In the genomic region with DNA sequence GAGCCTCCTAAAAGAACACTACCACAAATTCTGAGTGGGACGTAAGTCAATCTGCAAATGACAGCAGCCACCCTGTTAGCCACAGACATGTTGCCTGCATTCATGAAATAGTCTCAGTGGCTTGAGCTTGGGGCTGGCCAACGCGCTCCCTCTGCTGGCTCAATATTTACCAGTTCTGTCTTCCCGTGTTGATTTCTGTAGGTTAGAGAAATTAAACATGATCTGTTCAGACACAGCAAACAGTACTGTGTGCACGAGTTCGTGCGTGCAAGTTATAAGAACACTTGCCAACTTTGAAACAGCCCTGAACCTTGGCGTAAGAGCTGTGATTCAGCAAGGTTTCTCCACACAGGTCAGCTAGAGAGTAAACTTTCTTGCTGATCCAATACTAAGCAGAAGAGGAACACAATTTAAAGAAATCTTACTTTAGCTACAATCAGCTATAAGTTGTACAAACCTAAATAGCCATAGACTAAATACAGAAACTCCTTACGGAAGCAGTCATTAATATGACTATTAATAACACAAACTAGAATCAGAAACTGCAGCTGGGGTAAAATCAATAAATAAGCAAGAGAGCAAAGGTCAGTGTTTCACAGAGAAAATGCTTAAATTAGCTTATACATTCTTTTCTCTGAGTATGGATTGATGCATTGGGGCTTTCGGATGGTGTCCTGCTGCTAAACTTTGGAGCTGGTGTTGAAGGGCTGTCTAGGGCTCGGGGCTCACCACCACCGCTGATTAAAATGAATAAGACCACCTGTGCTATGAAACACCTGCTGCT, we compare ENCODE assay signal across 10 mouse cellular contexts. TPM values are rescaled to one million over a fixed set of nuclear protein-coding genes. Genes with fewer than 3 reads are reported as not detected.
DNase-seq lines count a peak whose midpoint lies in the region; ATAC-seq and TF ChIP-seq lines count a peak whose summit lies in the region.
"Had no signal": no experiment of that assay in that cellular context is flagged by ENCODE, and none has a peak within 500 bp of the region (broad histone marks: within the 10 kb centered on the region; RNA-seq: fewer than 3 reads in every experiment).

No protein-coding gene starts in this region.

- intact Hi-C loops in heart, adult 2 months (cut with DNase I), result loop anchor here (5.0 kb wide), 1 partner anchor 92 kb away; no protein-coding TSS in a partner anchor
- intact Hi-C loops in heart, postnatal 25 days (cut with DNase I), result no loop called here
- intact Hi-C loops in left cerebral cortex, postnatal 4 days (cut with DNase I), result no loop called here

- no peak overlapping the region for H3K4me2 ChIP-seq in hindbrain, postnatal 0 days (ENCODE audit: low read depth, low read length)

- no peak for DNase-seq in heart, adult 2 months
- DNase-seq in heart, postnatal 25 days (ENCODE audit: low spot score), result no peak
- peak; percentile 47 for DNase-seq in brain, adult 2 months (ENCODE audit: low read depth, low spot score)
- DNase-seq in hindbrain, postnatal 0 days (ENCODE audit: low spot score), result peak; percentile 63
- peak; percentile 32 for DNase-seq in left cerebral cortex, postnatal 4 days
- DNase-seq in right cerebral cortex, postnatal 14 days, result peak; percentile 32

- H3K79me2 ChIP-seq in heart, adult 2 months (replicated peaks; ENCODE audit: control insufficient read depth, insufficient read depth, low read length), result no peaks in the 10 kb centered on the region

- TF ChIP-seq POLR2A in heart, adult 2 months (IDR thresholded peaks at IDR 0.05; ENCODE audit: insufficient read depth, low read depth, low read length), result no peak
- TF ChIP-seq POLR2A in ES-Bruce4 (IDR thresholded peaks at IDR 0.05; ENCODE audit: insufficient read depth, low read length), result no peak

- no peak overlapping the region for H3K4me3 ChIP-seq in heart, adult 2 months
- no peak overlapping the region for H3K4me3 ChIP-seq in ES-Bruce4 (ENCODE audit: low read depth, low read length)
- H3K4me3 ChIP-seq in hindbrain, postnatal 0 days (ENCODE audit: low read length), result no peak overlapping the region

- no peaks in the 10 kb centered on the region for H3K36me3 ChIP-seq in heart, adult 2 months (ENCODE audit: control insufficient read depth, insufficient read depth, low read length)
- no peaks in the 10 kb centered on the region for H3K36me3 ChIP-seq in ES-Bruce4 (ENCODE audit: control insufficient read depth, insufficient read depth, low read length, poor library complexity, severe bottlenecking)
- no peaks in the 10 kb centered on the region for H3K36me3 ChIP-seq in hindbrain, postnatal 0 days (ENCODE audit: insufficient read depth, low read length)

- H3K27me3 ChIP-seq in heart, adult 2 months (ENCODE audit: control insufficient read depth, insufficient read depth, low read length), result no peaks in the 10 kb centered on the region
- H3K27me3 ChIP-seq in ES-Bruce4 (ENCODE audit: control insufficient read depth, insufficient read depth, low read length, poor library complexity, severe bottlenecking), result no peaks in the 10 kb centered on the region
- no peaks in the 10 kb centered on the region for H3K27me3 ChIP-seq in hindbrain, postnatal 0 days (ENCODE audit: insufficient read depth, low read length)

- ATAC-seq in hindbrain, postnatal 0 days, result no peak
- no peak for ATAC-seq in megakaryocyte, adult 5-6 weeks (ENCODE audit: poor library complexity, severe bottlenecking)

- no peak overlapping the region for H3K27ac ChIP-seq in heart, adult 2 months
- no peak overlapping the region for H3K27ac ChIP-seq in ES-Bruce4 (ENCODE audit: insufficient read depth, low read length)
- no peak overlapping the region for H3K27ac ChIP-seq in hindbrain, postnatal 0 days

- 58% methylated on average over 12 of the region's 12 CpGs for WGBS in heart, adult 2 months
- 61% methylated on average over 12 of the region's 12 CpGs for WGBS in hindbrain, postnatal 0 days

- H3K4me1 ChIP-seq in heart, adult 2 months (ENCODE audit: control insufficient read depth, insufficient read depth, low read length), result no peaks in the 10 kb centered on the region
- H3K4me1 ChIP-seq in ES-Bruce4 (ENCODE audit: control insufficient read depth, insufficient read depth, low read length), result no peaks in the 10 kb centered on the region
- H3K4me1 ChIP-seq in hindbrain, postnatal 0 days (ENCODE audit: insufficient read depth, low read length), result no peaks in the 10 kb centered on the region

- TF ChIP-seq CTCF in heart, adult 2 months (IDR thresholded peaks at IDR 0.05), result peak; percentile 49
- peak; percentile 16 for TF ChIP-seq CTCF in ES-Bruce4 (IDR thresholded peaks at IDR 0.05; ENCODE audit: low read depth, low read length)
- peak; percentile 72 for TF ChIP-seq CTCF in hindbrain, postnatal 0 days (IDR thresholded peaks at IDR 0.05; ENCODE audit: low read depth)

- TF ChIP-seq EP300 in heart, adult 2 months (IDR thresholded peaks at IDR 0.05; ENCODE audit: insufficient read depth, low read depth, low read length), result no peak
- no peak for TF ChIP-seq EP300 in ES-Bruce4 (IDR thresholded peaks at IDR 0.05; ENCODE audit: insufficient read depth, low read depth, low read length)

- H3K9ac ChIP-seq in heart, adult 2 months (ENCODE audit: low read depth, low read length), result no peak overlapping the region
- no peak overlapping the region for H3K9ac ChIP-seq in ES-Bruce4 (ENCODE audit: low read depth, poor library complexity, severe bottlenecking)
- no peak overlapping the region for H3K9ac ChIP-seq in hindbrain, postnatal 0 days (replicated peaks; ENCODE audit: low read length)

- no peaks in the 10 kb centered on the region for H3K9me3 ChIP-seq in ES-Bruce4 (replicated peaks; ENCODE audit: control insufficient read depth, insufficient read depth, low read length, poor library complexity, severe bottlenecking)
- no peaks in the 10 kb centered on the region for H3K9me3 ChIP-seq in hindbrain, postnatal 0 days (ENCODE audit: low read length)

RNA-seq across cellular contexts. Expression of gene Tmprss15, which starts 31.9 kb away (rescaled TPM):
- not detected for total RNA-seq in heart, adult 2 months (2021)
- polyA plus RNA-seq in heart, adult 2 months (2012; rRNA removed), result not detected in 2 replicates
- not detected for total RNA-seq in heart, postnatal 25 days (2021)
- not detected in 2 replicates for polyA plus RNA-seq in ES-Bruce4 (2011; ENCODE audit: insufficient read depth, insufficient read length, low read depth, missing spikeins)
- 0.04 and 0.16 TPM in 2 replicates for total RNA-seq in hindbrain, postnatal 0 days (2014; rRNA removed)
- 0.05 TPM in 1 of 2 replicates, not detected in the other for polyA plus RNA-seq in hindbrain, postnatal 0 days (2015; fragmentation: Nextera tagmentation; extraction: Ambion mirVana)
- total RNA-seq in left cerebral cortex, postnatal 4 days (2021), result under 1 TPM in 1 of 2 experiments, not detected in 1; 0.12 TPM
- total RNA-seq in megakaryocyte, adult 5-6 weeks (2015), result not detected in 2 replicates
- total RNA-seq in megakaryocyte, adult 5-6 weeks (2017), result not detected in 2 replicates
- total RNA-seq: heart, adult 18-20 months; MEL had no signal

Comparison
In these comparisons a context has a peak if more than half of its experiments do, and no peak if none do; other contexts are left out.
1. DNase-seq: peak in brain, adult 2 months (single experiment), hindbrain, postnatal 0 days (single experiment), left cerebral cortex, postnatal 4 days (single experiment) and right cerebral cortex, postnatal 14 days (single experiment); none in heart, adult 2 months (0 of 2) and heart, postnatal 25 days (single experiment).
2. CTCF ChIP-seq: peak in every context shown above with its lines; median percentile 72 in hindbrain, postnatal 0 days; 49 in heart, adult 2 months; 16 in ES-Bruce4.